Mouse (Mus musculus): ENCODE measurements around the gene Psmb11. TPM values are rescaled to one million over a fixed set of nuclear protein-coding genes. Genes with fewer than 3 reads are reported as not detected.

Psmb11 gene
- total RNA-seq (2021), result under 1 TPM; 0.21 to 0.25 TPM
- long read RNA-seq, full-length matches to known transcripts, result 1 of 1 reads
- long read RNA-seq, partial matches to known transcripts, result 0 of 1 reads
- long read RNA-seq, other reads (novel, unspliced or antisense), result 0 of 1 reads

DNA sequence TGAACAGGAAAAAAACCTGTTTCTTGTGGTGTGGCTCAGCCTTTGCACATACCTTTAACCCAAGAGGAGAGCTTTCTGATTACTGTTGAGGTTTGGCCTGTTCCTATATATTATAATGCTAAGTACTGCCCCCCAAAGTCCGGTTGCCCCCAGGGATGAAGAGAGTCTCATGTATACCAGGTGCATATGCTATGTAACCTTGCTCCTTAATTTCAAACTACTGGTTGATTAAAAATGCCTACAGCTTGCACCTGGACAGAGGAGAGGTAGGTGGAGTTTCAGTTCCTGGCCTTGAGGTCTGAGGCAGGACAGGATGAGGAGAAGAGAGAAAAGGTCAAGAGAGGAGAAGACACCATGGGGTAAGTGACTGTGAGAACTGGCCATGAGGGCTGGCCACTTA, at the start of gene Psmb11:
TSS of gene Psmb11 (plus strand) at position 301 of the 400 bp plus-strand sequence.
- no peak for DNase-seq (ENCODE audit: low spot score in 2 of 2)

DNA sequence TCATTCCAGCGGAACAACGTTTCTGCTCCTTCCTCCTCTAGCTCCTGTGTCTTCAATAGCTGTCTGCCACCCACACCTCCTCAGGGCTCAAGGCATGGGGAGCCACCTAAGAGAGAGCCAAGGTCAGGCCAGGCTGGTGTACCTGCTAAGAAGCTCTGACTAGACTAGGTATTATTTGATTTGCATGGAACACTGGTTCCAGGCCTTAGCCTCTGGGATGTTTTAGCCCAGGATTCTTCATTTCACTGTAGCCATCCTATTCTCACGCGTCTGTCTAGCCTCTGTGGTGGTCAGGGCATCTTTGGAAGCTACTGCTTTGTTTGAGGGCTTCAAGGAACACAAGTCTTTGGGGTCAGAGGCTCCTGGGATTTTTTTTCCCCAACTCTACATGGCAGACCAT, 49.1 kb upstream of the Psmb11 start:
- DNase-seq (ENCODE audit: low spot score in 2 of 2), result no peak

DNA sequence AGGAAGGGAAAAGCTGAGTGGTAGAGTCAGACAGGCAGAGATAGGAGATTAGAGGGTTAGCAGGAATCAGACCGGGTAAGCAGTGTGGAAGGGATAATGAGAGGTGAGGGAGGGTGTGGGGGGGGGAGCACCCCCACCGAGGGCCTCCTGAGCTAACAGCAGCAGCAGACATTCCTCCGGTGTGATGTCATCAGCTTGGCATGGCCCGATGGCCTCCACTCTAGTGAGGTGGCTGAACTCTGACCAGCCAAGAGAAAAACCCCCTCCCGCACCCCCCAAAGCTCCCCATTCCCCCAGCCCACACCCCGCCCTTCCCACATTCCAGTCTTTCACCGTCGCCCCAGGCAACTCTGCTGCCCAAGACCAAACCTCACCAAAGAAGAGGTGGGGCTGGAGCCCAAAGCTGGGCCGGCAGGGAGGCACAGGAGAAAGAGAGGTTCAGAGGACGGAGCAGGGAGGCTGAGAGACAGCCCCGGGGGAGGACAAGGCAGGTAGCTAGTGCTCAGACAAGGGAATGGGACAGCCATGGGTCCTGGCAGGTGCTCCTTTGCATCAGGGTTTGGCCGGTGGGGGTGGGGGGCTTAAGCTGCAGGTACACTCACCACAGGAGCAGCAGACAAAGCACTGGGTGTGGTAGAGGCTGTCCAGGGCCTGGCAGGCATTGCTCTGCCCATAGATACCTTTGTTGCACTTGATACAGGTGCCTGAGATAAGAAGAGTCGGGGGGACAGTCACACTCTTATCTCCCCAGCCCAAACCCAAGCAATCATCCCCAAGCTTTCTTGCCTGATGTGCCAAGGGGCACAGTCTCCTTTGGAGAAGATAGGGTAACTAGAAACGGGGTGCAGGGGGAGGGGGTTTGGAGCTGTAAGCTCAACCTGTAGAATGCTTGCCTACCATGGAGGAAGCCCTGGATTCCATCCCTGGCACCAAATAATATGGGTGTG, 48.2 kb upstream of the Psmb11 start:
- DNase-seq (ENCODE audit: low spot score in 2 of 2), result no peak

DNA sequence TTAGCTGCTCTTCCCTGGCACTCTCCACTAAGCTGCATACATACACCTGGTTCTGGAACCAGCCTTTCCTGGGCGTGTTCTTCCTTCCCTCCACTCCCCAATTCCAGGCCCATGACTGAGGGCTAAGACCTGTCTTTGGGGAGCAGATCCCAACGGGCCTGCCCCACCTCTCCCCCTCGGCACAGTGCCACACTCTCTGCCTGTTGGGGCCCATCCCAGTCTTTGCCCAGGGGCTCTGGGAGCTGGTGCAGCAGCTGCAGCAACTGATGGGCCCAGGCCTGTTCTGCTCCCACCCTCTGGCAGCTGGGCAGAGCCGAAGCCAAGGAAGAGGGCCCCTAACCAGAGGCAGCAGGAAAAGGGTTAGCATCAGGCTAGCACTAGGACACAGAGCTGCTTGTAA, 47.0 kb upstream of the Psmb11 start:
- peak in 1 of 2 experiments; percentile 22 for DNase-seq (ENCODE audit: low spot score in 2 of 2)

DNA sequence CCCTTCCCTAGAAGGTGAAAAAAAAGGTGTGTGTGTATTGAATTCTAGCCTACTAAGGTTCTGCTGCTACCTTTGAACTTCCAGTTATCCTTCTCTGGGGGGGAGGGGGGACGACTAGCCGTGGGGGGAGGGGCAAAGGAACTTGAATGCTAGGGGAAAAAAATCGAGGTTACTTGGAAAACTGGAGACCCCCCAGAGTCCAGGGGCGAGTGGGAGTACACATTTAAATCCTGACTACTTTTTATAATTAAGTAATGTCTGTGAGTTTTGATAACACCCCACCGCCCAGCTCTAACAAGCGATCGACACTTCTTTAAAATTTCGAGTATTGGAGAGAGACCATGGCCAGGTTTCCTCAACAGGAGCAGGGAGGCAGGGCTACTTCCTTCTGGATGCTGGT, 46.2 kb upstream of the Psmb11 start:
- no peak for DNase-seq (ENCODE audit: low spot score in 2 of 2)

DNA sequence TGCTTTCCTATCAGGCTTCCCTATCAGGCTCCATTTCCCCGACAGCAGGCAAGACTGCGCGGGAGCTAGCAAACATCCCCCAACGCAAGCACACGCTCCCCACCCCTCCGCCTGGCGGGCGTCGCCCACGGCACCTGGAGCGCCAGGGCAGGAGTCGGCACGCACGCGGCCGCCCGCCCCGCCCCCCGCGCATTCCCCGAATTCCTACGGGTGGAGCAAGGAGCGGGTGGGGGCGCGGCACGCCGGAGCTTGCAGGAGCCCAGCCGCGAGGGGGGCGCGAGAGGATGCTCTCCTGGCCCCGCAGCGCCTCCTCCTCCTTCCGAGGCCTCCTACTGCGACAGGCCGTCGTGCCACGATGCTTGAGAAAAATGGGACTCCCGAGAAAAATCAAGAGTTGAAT, 45.6 kb upstream of the Psmb11 start:
- DNase-seq (ENCODE audit: low spot score in 2 of 2), result no peak

DNA sequence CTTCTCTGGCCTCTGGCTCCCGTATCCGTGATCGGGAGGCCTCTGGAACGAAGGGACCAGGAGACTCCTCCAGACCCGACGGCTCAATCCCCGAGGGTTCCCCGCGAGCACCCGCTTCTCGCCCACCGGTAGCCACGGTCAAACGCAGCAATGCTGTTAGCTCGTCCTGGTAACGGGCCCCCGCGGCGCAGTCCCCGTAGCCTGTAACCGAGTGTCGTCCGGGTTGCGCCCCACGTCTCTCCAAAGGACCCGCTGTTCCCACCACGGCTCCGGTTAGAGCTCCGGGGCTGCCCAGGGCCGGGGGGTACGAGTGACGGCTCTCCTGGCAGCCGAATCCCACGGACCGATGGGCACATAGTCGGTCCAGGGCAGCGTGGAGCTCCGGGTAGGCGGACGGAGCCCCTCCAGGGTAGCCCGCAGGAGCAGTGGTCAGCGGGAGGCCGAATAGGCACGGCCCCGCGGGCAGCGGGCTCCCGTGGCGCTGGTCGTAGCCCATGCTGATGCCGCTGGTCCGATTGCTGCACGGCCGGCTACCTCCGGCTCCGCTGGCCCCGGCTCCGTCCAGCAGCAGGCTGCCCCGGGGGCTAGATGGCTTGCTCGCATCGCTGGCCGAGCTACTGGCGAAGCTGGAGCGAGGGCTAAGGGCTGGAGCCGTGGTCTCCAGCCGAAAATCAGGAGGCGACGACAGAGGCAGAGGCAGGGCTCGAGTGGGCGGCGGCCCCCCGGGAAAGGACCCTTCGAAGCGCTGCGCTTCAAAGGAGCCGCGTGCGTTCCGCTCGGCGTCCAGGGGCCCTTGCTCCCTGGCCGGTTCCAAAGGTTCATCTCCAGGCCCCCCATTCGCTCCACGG, 44.8 kb upstream of the Psmb11 start:
- peak in 1 of 2 experiments; percentile 24 for DNase-seq (ENCODE audit: low spot score in 2 of 2)

DNA sequence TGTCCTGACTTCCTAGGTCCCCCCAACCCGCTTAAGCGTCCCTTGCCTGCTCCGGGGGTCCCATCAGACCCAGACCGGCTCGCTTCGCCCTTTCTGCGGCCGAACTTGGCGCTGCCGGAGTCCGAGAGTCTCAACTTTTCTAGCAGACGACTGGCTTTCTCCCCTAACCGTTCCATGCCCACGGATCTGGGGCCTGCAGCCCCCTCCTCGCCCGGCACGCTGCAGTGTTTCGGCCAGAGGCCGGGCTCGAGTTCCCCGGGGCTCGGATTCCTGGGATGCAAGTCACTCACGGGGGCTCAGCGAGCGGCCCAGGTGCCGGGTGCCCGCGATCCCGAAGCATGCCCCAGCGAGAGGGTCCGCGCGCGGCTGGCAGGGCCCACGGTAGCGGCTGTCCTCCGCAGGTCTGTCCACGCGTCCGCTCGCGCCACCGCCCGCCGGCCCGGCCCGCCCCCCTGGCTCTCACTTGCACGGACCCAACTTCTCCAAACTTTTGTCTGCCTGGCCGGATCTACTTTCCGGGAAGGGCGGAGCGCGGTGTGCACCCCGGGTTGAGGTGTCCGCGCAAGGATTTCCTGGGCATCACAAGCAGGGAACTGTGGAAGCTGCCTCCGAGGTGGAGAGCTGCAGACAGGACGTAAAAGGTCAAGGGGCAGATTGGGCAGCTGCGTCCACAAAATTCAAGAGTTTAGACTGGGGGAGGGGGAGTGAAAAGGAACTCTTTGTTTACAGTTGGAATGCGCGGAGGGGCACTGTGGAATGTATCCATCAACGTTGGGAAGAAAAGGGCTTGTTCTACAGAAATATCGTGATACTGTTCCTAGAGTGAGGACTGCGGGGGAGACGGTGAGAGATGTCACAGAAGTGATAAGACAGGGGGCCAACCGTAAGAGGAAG, 43.9 kb upstream of the Psmb11 start, which contains the start of gene Ajuba:
TSS of gene Ajuba (minus strand) at position 470 of the 894 bp plus-strand sequence.
- peak; percentile 74 to 83 for DNase-seq (ENCODE audit: low spot score in 2 of 2)

DNA sequence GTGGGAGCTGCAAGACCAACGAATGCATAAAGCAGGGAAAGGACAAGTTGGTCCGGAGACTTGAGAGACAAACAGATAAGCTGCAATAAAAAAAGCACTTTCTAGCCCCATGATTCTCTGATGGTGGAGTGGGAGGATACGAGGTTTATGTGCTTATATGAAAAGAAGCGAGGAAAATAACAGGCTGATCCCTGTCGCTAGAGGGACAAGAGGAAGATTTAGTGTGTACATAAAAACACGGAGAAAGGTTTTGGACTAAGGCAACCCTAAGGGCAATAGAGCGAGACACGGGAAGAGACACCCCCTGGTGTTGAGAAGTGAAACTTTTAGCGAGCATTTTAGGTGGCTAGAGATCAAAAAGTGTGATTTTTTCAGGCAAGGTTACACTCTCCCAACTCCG, 43.2 kb upstream of the Psmb11 start:
- no peak for DNase-seq (ENCODE audit: low spot score in 2 of 2)

DNA sequence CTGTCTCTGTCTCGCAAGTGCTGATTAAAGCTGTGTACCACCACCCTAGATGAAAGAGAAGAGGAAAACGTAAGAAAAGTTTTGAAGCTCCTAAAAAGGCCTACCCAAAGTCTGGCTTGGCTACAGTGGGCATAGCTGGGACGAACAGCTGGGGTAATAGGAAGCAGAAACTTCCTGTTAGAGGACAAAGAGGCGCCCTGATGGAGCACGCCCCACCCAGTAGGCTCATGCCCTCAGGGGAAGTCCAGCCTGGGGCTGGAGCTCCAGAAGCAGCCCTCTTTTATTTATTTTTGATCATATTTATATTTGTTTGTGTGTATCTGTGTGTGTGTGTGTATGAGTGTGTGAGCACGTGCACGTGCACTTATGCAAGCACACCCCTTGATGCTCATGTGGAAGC, 41.6 kb upstream of the Psmb11 start:
- DNase-seq (ENCODE audit: low spot score in 2 of 2), result no peak

DNA sequence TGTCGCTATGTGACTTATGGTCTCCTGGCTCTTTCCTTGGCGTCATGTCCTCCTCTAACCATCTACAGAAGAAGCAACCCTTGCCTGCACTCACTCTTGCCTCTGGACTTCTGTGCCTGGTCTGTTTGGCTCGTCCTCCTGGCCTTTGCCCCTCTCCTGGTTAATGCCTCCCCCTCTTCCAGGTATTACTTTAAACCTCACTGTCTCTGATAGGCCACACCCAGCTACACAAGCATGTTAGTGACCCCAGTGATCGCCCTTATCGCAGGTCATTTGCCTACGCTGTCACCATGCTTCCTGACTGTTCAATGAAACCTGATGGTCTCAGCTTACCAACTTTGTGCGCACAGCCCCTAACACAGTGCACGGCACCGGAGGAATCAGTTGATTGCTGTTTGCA, 38.7 kb upstream of the Psmb11 start:
- no peak for DNase-seq (ENCODE audit: low spot score in 2 of 2)

DNA sequence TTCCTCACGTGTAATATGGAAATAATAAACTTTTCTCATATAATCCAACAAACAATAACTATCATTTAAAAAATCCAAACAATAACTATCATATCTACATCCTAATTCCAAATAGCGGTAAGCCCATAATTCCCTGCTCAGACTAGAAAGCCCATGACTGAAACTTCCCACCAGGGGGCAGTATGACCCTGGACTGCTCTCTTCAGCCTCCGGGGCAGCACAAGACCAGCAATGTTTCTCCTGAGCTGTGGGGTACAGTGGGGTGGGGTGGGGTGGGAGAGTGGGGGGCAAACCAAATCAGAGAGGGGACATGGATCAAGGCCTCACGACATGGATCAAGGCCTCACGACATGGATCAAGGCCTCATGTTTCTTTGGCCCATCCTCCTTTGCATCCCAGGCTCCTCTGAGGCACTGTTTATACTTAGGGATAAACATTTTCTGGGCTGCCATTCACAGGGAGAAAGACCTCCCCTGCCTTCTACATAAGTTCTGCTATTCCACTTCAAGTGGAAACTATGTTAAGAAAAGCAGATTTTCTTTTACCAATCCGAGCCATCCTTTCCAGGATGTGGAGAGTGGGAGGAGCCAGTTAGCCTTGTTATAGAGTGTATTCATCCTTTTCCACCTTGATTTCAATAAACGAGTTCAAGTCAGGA, 37.4 kb upstream of the Psmb11 start:
- peak; percentile 62 to 69 for DNase-seq (ENCODE audit: low spot score in 2 of 2)

DNA sequence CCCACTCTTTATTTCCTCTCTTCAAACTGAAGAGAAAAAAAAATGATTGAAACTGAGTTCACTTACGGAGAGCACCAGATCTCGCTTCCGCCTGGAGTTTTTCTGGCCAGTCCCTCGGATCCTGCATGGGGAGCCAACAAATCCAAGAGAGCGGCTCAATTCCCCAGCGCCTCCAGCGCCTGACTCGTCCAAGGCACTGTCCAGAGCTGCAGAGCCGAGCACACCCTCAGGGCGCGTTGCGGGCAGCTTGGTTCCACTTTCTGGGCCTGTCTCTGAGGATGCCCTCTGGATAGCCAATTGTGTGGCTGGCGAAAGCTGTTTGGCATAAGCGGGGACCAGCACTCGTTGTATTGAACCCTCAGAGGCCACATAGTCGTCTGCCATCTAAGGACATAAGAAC, 30.2 kb upstream of the Psmb11 start:
- DNase-seq (ENCODE audit: low spot score in 2 of 2), result no peak

DNA sequence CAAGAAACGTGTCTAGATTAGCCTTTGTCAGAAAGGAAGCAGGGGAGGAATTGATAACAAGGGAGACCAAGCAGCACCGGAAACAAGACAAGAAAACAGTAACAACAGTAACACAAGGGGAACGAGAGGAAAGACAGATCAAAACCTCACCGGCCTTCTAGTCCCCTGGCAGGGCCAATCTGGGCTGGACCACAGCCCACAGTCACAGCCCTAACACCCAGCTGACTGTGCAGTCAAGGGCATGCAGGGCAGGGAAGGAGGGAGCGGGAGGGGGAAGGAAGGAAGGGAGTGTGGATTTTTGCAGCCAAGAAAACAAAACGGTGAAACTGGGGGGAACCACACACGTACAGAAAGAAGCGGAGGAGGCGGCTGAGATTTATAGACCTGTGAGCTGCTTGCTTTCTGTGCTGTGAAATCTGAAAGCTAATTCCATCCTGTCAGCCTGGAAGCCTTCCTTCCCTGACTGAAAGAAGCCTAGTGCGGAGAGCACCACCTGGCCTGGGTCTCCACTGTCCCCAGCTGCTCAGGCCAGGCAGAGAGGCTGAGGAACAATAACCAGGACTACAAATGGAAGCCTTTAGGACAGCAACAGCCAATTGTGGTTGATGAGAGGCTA, 28.8 kb upstream of the Psmb11 start:
- no peak for DNase-seq (ENCODE audit: low spot score in 2 of 2)

DNA sequence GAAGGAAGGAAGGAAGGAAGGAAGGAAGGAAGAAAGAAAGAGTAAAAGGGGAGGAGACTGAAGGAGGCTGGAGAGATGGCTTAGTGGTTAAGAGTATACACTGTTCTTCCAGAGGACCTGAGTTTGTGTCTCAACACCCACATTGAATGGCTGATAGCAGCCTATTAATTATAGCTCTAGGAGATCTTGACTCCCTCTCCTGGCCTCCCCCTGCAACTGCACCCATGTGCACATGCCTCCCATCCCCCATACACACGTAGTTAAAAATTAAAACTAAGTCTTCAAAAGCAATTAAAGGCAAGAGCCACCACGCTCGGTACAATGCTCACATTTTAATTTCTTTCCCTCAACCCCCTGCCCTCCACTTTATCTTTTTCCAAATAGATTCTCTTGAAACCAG, 27.2 kb upstream of the Psmb11 start:
- no peak for DNase-seq (ENCODE audit: low spot score in 2 of 2)

DNA sequence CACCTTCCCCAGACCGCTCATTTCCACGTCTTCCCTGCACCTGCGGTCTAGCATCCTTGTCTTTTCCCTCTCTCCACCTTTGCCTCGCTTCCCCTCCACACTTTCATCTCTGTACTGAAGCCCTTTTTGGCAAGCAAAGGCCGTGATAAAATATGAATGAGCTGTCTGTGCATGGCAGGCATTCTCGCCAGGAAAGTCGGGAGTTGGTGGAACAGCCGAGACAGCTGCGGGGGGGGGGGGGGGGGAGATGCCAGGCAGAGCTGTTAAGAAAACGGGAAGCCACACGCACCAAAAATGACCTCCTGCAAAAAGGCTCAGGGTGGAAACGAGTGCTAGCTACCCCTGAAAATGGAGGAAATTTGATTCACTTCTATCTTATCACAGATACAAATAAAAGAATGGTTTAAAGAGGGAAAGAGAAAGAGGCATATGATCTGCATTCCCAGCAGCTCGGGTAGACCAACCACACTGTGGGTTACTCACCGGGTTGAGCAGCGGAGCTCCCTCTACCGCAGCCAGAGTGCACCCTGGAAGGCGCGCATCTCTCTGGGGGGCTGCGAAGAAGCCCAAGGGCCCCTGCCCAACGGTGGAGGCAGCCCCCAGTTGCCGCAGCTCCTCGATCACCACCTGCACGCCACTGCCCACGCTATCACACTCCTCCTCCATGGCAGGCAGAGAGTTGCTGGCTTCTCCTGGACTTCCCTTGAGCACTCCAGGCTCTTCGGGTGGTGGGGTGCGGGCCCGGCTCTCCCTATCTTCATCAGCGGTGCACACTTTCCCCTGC, 26.4 kb upstream of the Psmb11 start:
- DNase-seq (ENCODE audit: low spot score in 2 of 2), result no peak

DNA sequence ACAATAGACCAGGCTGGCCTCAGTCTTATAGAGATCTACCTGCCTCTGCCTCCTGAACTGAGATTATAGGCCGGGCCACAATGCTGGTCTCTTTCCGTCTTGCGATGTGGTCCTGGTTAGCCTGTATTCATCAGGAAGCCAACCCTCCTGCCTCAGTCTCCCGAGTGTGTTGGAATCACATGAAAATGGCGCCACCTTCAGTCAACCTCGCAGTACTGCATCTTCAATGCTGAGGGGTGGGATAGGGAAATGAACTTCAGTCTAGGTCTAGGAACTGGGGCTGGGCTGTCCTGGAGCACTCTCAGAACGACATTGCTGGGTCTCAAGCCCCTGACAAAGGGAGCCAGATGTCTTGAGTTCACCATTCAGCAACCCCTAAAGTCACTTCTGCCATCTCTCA, 24.1 kb upstream of the Psmb11 start:
- DNase-seq (ENCODE audit: low spot score in 2 of 2), result no peak

DNA sequence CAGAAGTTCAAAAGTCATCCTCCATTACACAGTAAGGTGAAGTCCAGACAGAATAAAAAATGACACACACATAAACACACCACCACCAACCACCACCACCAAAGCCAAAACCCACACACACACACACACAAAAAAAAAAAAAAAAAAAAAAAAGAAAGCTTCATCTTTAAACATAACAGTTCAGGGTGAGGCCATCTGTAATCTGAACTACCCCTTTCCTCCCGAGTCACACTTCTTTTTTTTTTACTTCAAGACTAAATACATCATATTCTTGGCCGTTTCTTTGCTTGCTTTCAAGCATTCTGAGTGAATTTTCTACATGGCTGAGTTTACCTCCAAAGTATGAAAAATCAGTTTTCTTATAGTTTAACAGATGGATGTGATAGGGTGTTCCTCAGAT, 19.6 kb upstream of the Psmb11 start:
- DNase-seq (ENCODE audit: low spot score in 2 of 2), result no peak

DNA sequence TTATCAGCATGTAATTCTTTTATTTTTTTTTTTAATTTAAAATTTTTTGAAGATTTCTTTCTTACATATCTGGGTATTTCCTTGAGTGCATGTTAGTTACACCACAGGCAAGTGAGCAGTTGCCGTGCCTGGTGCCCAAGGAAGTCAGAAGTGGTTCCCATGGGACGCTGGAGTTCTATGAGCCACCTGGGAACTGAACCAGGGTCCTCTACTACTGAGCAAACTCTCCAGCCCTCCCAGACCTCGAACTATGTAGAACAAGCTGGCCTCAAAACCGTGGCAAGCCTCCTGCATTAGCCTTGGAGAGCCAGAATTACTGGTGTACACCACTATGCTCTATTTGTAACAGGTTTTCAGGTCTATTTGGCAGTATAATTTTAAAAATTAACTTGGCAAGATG, 18.6 kb upstream of the Psmb11 start:
- DNase-seq (ENCODE audit: low spot score in 2 of 2), result peak in 1 of 2 experiments; percentile 30

Measured in layer of hippocampus, postnatal 10 days (tissue).